Comparison of ENCODE assay signal across 24 mouse cellular contexts in the genomic region with DNA sequence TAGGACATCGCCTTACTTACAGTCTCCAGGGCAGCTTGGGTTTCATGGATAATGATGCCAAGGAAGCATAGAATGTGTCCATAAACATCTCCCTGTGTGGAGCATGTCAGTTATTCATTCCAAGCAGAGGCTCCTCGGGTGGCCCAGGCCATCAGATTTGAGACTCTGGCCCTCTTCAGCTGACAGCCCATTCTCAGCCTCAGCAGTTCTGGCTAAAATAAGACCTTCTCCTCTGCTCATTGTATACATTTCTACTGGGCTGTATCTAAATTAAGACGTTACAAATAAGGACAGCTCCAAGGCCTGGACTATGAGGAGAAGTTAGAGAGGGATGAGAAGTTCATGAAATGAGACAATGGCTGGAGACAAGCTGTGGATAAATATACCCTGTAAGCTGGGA.
A peak's percentile ranks its signal among the peaks of the same experiment; 100 is the strongest.
DNase-seq lines count a peak whose midpoint lies in the region; ATAC-seq and TF ChIP-seq lines count a peak whose summit lies in the region.
"Had no signal": no experiment of that assay in that cellular context is flagged by ENCODE, and none has a peak within 500 bp of the region (broad histone marks: within the 10 kb centered on the region; RNA-seq: fewer than 3 reads in every experiment).

No protein-coding gene starts in this region.

- H3K4me2 ChIP-seq in intestine, embryonic 14.5 days (ENCODE audit: low read length) = no peak overlapping the region
- H3K4me2 ChIP-seq in intestine, postnatal 0 days (replicated peaks; ENCODE audit: low read depth) = no peak overlapping the region
- H3K4me2 ChIP-seq in neural tube, embryonic 15.5 days = no peak overlapping the region
- H3K4me2 ChIP-seq in intestine, embryonic 16.5 days (ENCODE audit: low read depth, low read length) = no peak overlapping the region
- no peak overlapping the region for H3K4me2 ChIP-seq in stomach, postnatal 0 days (replicated peaks; ENCODE audit: low read depth)
- H3K4me2 ChIP-seq: embryonic facial prominence, embryonic 12.5 days; forebrain, embryonic 13.5 days; forebrain, embryonic 15.5 days had no signal

- no peaks in the 10 kb centered on the region for H3K36me3 ChIP-seq in intestine, embryonic 14.5 days (ENCODE audit: control insufficient read depth, insufficient read depth, low read length)
- H3K36me3 ChIP-seq in intestine, postnatal 0 days (ENCODE audit: control insufficient read depth, insufficient read depth) = no peaks in the 10 kb centered on the region
- H3K36me3 ChIP-seq in neural tube, embryonic 15.5 days = no peaks in the 10 kb centered on the region
- H3K36me3 ChIP-seq in intestine, embryonic 16.5 days (ENCODE audit: control insufficient read depth, insufficient read depth, low read length) = no peaks in the 10 kb centered on the region
- no peaks in the 10 kb centered on the region for H3K36me3 ChIP-seq in stomach, postnatal 0 days (ENCODE audit: control insufficient read depth, insufficient read depth, low read length)
- H3K36me3 ChIP-seq: embryonic facial prominence, embryonic 10.5 days; embryonic facial prominence, embryonic 12.5 days; forebrain, embryonic 15.5 days; G1E had no signal

- TF ChIP-seq CTCF in intestine, postnatal 0 days (IDR thresholded peaks at IDR 0.05; ENCODE audit: low read depth) = no peak
- no peak for TF ChIP-seq CTCF in stomach, postnatal 0 days (IDR thresholded peaks at IDR 0.05; ENCODE audit: low read depth)
- TF ChIP-seq CTCF in cerebellum, adult 2 months (IDR thresholded peaks at IDR 0.05; ENCODE audit: borderline replicate concordance, insufficient read depth, low read depth, low read length) = no peak

- H3K27ac ChIP-seq in intestine, embryonic 14.5 days (ENCODE audit: low read depth) = peak overlapping the region; percentile 74; the same call in 1 of the 2 replicates
- H3K27ac ChIP-seq in intestine, postnatal 0 days (ENCODE audit: low read depth, low read length) = no peak overlapping the region
- no peak overlapping the region for H3K27ac ChIP-seq in neural tube, embryonic 15.5 days (replicated peaks)
- H3K27ac ChIP-seq in intestine, embryonic 16.5 days (ENCODE audit: low read length) = peak overlapping the region; percentile 10; the same call in 1 of the 2 replicates
- 0 out of 2 replicates have a peak overlapping the region, but pooled peaks have one; percentile 24 for H3K27ac ChIP-seq in stomach, postnatal 0 days (replicated peaks)
- H3K27ac ChIP-seq in cerebellum, adult 2 months (ENCODE audit: insufficient read depth, low read length) = no peak overlapping the region
- H3K27ac ChIP-seq: embryonic facial prominence, embryonic 10.5 days; embryonic facial prominence, embryonic 12.5 days; forebrain, embryonic 13.5 days; forebrain, embryonic 15.5 days had no signal

- H3K27me3 ChIP-seq in intestine, embryonic 14.5 days (replicated peaks; ENCODE audit: control insufficient read depth, insufficient read depth, low read length) = no peaks in the 10 kb centered on the region
- no peaks in the 10 kb centered on the region for H3K27me3 ChIP-seq in intestine, postnatal 0 days (replicated peaks; ENCODE audit: control insufficient read depth, insufficient read depth, low read length)
- H3K27me3 ChIP-seq in neural tube, embryonic 15.5 days (replicated peaks) = no peaks in the 10 kb centered on the region
- H3K27me3 ChIP-seq in intestine, embryonic 16.5 days (replicated peaks; ENCODE audit: control insufficient read depth, insufficient read depth, low read length) = no peaks in the 10 kb centered on the region
- H3K27me3 ChIP-seq in stomach, postnatal 0 days (ENCODE audit: control insufficient read depth, insufficient read depth, low read length) = no peaks in the 10 kb centered on the region
- no peaks in the 10 kb centered on the region; the same call in 1 of the 2 replicates for H3K27me3 ChIP-seq in cerebellum, adult 2 months (ENCODE audit: control insufficient read depth, insufficient read depth, low read length)
- H3K27me3 ChIP-seq: embryonic facial prominence, embryonic 12.5 days; forebrain, embryonic 13.5 days; forebrain, embryonic 15.5 days had no signal

- DNase-seq in intestine, embryonic 14.5 days (ENCODE audit: low spot score) = no peak
- DNase-seq in neural tube, embryonic 10.5 days (ENCODE audit: extremely low spot score, low spot score) = peak; percentile 8
- DNase-seq in stomach, postnatal 0 days (ENCODE audit: low spot score) = no peak
- DNase-seq in B cell, adult 2 months = no peak
- DNase-seq in cerebellum, adult 2 months = no peak
- DNase-seq: adrenal gland, adult 8-10 months; adrenal gland, postnatal 14 days; adrenal gland, postnatal 36 days; cerebellum, adult 18-20 months; cerebellum, adult 9-10 months; cerebellum, postnatal 10 days; cerebellum, postnatal 25 days; forebrain, postnatal 0 days had no signal

- H3K4me1 ChIP-seq in intestine, embryonic 14.5 days (replicated peaks; ENCODE audit: control insufficient read depth, insufficient read depth, low read length) = no peaks in the 10 kb centered on the region
- H3K4me1 ChIP-seq in intestine, postnatal 0 days (replicated peaks; ENCODE audit: control insufficient read depth, insufficient read depth, low read length) = no peaks in the 10 kb centered on the region
- H3K4me1 ChIP-seq in neural tube, embryonic 15.5 days = no peaks in the 10 kb centered on the region
- no peaks in the 10 kb centered on the region for H3K4me1 ChIP-seq in intestine, embryonic 16.5 days (ENCODE audit: control insufficient read depth, insufficient read depth, low read length)
- H3K4me1 ChIP-seq in stomach, postnatal 0 days (replicated peaks; ENCODE audit: control insufficient read depth, insufficient read depth) = no peaks in the 10 kb centered on the region
- no peaks in the 10 kb centered on the region for H3K4me1 ChIP-seq in cerebellum, adult 2 months (ENCODE audit: control insufficient read depth, insufficient read depth, low read length)
- H3K4me1 ChIP-seq: embryonic facial prominence, embryonic 10.5 days; embryonic facial prominence, embryonic 12.5 days; forebrain, embryonic 13.5 days; forebrain, embryonic 15.5 days had no signal

- TF ChIP-seq EP300 in stomach, postnatal 0 days (optimal IDR thresholded peaks at IDR 0.05) = no peak

- no peak for TF ChIP-seq POLR2A in cerebellum, adult 2 months (IDR thresholded peaks at IDR 0.05; ENCODE audit: borderline replicate concordance, insufficient read depth, low read length)

- H3K9ac ChIP-seq in intestine, embryonic 14.5 days (ENCODE audit: low read length) = no peak overlapping the region
- H3K9ac ChIP-seq in intestine, postnatal 0 days (ENCODE audit: low read depth, low read length) = no peak overlapping the region
- no peak overlapping the region for H3K9ac ChIP-seq in neural tube, embryonic 15.5 days (replicated peaks)
- H3K9ac ChIP-seq in intestine, embryonic 16.5 days (ENCODE audit: low read depth, low read length) = no peak overlapping the region
- no peak overlapping the region for H3K9ac ChIP-seq in stomach, postnatal 0 days (ENCODE audit: low read length)
- H3K9ac ChIP-seq: embryonic facial prominence, embryonic 12.5 days; forebrain, embryonic 13.5 days; forebrain, embryonic 15.5 days; forebrain, postnatal 0 days had no signal

- no peaks in the 10 kb centered on the region for H3K9me3 ChIP-seq in intestine, embryonic 14.5 days (ENCODE audit: control insufficient read depth, low read length)
- no peaks in the 10 kb centered on the region for H3K9me3 ChIP-seq in intestine, postnatal 0 days (ENCODE audit: control insufficient read depth)
- no peaks in the 10 kb centered on the region for H3K9me3 ChIP-seq in neural tube, embryonic 15.5 days (replicated peaks)
- no peaks in the 10 kb centered on the region for H3K9me3 ChIP-seq in intestine, embryonic 16.5 days (ENCODE audit: control insufficient read depth, low read length)
- H3K9me3 ChIP-seq in stomach, postnatal 0 days (ENCODE audit: control insufficient read depth, low read length) = no peaks in the 10 kb centered on the region
- H3K9me3 ChIP-seq: embryonic facial prominence, embryonic 10.5 days; embryonic facial prominence, embryonic 12.5 days; forebrain, embryonic 13.5 days; forebrain, embryonic 15.5 days had no signal

- no peak overlapping the region for H3K4me3 ChIP-seq in intestine, embryonic 14.5 days (ENCODE audit: low read depth, low read length)
- H3K4me3 ChIP-seq in intestine, postnatal 0 days (ENCODE audit: low read depth, low read length) = no peak overlapping the region
- H3K4me3 ChIP-seq in neural tube, embryonic 15.5 days (replicated peaks) = no peak overlapping the region
- no peak overlapping the region for H3K4me3 ChIP-seq in intestine, embryonic 16.5 days (ENCODE audit: low read length)
- no peak overlapping the region for H3K4me3 ChIP-seq in stomach, postnatal 0 days (ENCODE audit: low read depth, low read length)
- H3K4me3 ChIP-seq in cerebellum, adult 2 months (replicated peaks; ENCODE audit: insufficient read depth, low read depth, low read length) = no peak overlapping the region
- H3K4me3 ChIP-seq: embryonic facial prominence, embryonic 10.5 days; embryonic facial prominence, embryonic 12.5 days; forebrain, embryonic 13.5 days; forebrain, embryonic 15.5 days had no signal

- WGBS in intestine, embryonic 14.5 days = 37% methylated on average over 3 of the region's 3 CpGs
- WGBS in intestine, postnatal 0 days = 64% methylated on average over 3 of the region's 3 CpGs
- 82% methylated on average over 3 of the region's 3 CpGs for WGBS in neural tube, embryonic 15.5 days
- 50% methylated on average over 3 of the region's 3 CpGs for WGBS in intestine, embryonic 16.5 days
- WGBS in stomach, postnatal 0 days = 45% methylated on average over 3 of the region's 3 CpGs
- 68% methylated on average over 3 of the region's 3 CpGs for WGBS in cerebellum, adult 2 months

- ATAC-seq in intestine, embryonic 14.5 days (replicated peaks; ENCODE audit: low FRiP score, low TSS enrichment, low read depth) = no peak
- ATAC-seq in intestine, postnatal 0 days = no peak
- no peak for ATAC-seq in neural tube, embryonic 15.5 days (ENCODE audit: low FRiP score)
- peak; percentile 64 for ATAC-seq in intestine, embryonic 16.5 days
- ATAC-seq in stomach, postnatal 0 days (ENCODE audit: low FRiP score, low TSS enrichment) = no peak
- ATAC-seq: activated CD4-positive, CD25-positive, alpha-beta regulatory T cell, adult 4 months; CD4-positive, CD25-positive, alpha-beta regulatory T cell, adult 4 months; forebrain, embryonic 13.5 days; forebrain, embryonic 15.5 days; forebrain, postnatal 0 days; Patski had no signal

Comparison
In these comparisons a context has a peak if more than half of its experiments do, and no peak if none do; other contexts are left out.
1. H3K27ac ChIP-seq: peak in intestine, embryonic 14.5 days (single experiment), intestine, embryonic 16.5 days (single experiment) and stomach, postnatal 0 days (single experiment); none in intestine, postnatal 0 days (single experiment), neural tube, embryonic 15.5 days (single experiment) and cerebellum, adult 2 months (single experiment).